Mouse (Mus musculus): ENCODE measurements around the gene Gm16442. TPM values are rescaled to one million over a fixed set of nuclear protein-coding genes. Genes with fewer than 3 reads are reported as not detected.
"Not testable (repeated sequence)": the region's sequence is repeated elsewhere in the genome, so short reads cannot be mapped to it uniquely, and the experiment has no call there.

Gm16442 gene
- not detected in 2 replicates for polyA plus RNA-seq (2012; rRNA removed)

DNA sequence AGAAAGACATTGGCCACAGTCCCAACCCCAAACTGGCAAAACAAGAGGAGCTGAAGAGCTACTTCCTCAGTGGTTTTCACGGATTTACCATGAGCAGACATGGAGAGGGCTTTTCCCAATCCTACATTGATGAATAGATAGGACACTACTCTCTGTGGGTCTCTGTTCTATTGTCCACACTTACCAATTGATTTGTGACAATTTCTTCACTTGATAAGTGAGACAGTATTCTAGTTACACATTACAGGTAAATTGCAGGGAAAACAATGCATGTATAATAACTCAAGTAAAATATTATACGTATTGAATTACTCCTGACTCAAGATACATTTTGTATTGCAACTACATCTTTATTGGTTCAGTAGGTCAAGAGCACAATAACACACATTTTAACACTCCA lies at the start of gene Gm16442:
Gene Gm16442, minus strand, starts transcription at position 101 of the 400 bp plus-strand sequence.
- not testable (repeated sequence) for H3K4me1 ChIP-seq (ENCODE audit: control insufficient read depth, insufficient read depth, insufficient read length); H3K27ac ChIP-seq (ENCODE audit: insufficient read depth, low read length); H3K4me3 ChIP-seq (ENCODE audit: extremely low read depth, insufficient read depth, insufficient read length); DNase-seq (ENCODE audit: low read depth in 1 of 2, low spot score in 2 of 2); H3K36me3 ChIP-seq (ENCODE audit: control insufficient read depth, insufficient read depth, low read length); H3K27me3 ChIP-seq (ENCODE audit: control insufficient read depth, insufficient read depth, low read length)
- WGBS = no CpG with 5 or more reads among the region's 2 CpGs

DNA sequence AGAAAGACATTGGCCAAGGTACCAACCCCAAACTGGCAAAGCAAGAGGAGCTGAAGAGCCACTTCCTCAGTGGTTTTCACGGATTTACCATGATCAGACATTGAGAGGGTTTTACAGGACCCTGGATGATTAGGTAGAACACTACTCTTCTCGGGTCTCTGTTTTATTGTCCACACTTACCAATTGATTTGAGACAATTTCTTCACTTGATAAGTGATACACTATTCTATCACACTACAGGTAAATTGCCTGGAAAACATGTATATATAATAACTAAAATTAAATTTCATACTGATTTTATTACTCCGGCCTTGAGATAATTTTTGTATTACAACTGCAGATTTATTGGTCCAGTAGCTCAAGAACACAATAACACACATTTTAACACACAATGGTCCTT lies 45.9 kb upstream of the Gm16442 start, which contains the start of gene Vmn1r94:
Gene Vmn1r94, minus strand, starts transcription at position 101 of the 400 bp plus-strand sequence.
- not testable (repeated sequence) for H3K4me1 ChIP-seq (ENCODE audit: control insufficient read depth, insufficient read depth, insufficient read length); H3K36me3 ChIP-seq (ENCODE audit: control insufficient read depth, insufficient read depth, low read length); H3K4me3 ChIP-seq (ENCODE audit: extremely low read depth, insufficient read depth, insufficient read length); H3K27ac ChIP-seq (ENCODE audit: insufficient read depth, low read length); DNase-seq (ENCODE audit: low read depth in 1 of 2, low spot score in 2 of 2); H3K27me3 ChIP-seq (ENCODE audit: control insufficient read depth, insufficient read depth, low read length)
- WGBS = no CpG with 5 or more reads among the region's 3 CpGs

DNA sequence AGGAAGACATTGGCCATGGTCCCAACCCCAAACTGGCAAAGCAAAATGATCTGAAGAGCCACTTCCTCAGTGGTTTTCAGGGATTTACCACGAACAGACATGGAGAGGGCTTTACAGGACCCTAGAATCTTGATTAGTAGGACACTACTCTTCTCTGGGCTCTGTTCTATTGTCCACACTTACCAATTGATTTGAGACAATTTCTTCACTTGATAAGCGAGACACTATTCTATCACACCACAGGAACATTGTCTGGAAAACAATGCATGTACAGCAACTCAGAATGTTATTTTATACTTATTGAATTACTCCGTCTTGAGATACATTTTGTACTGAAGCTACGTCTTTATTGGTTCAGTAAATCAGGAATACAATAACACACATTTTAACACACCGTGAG lies 16.6 kb upstream of the Gm16442 start, which contains the start of gene Vmn1r93:
Gene Vmn1r93, minus strand, starts transcription at position 101 of the 400 bp plus-strand sequence.
- not testable (repeated sequence) for H3K36me3 ChIP-seq (ENCODE audit: control insufficient read depth, insufficient read depth, low read length); H3K27ac ChIP-seq (ENCODE audit: insufficient read depth, low read length); H3K4me1 ChIP-seq (ENCODE audit: control insufficient read depth, insufficient read depth, insufficient read length); H3K4me3 ChIP-seq (ENCODE audit: extremely low read depth, insufficient read depth, insufficient read length); H3K27me3 ChIP-seq (ENCODE audit: control insufficient read depth, insufficient read depth, low read length); DNase-seq (ENCODE audit: low read depth in 1 of 2, low spot score in 2 of 2)
- WGBS = no CpG with 5 or more reads among the region's 5 CpGs

DNA sequence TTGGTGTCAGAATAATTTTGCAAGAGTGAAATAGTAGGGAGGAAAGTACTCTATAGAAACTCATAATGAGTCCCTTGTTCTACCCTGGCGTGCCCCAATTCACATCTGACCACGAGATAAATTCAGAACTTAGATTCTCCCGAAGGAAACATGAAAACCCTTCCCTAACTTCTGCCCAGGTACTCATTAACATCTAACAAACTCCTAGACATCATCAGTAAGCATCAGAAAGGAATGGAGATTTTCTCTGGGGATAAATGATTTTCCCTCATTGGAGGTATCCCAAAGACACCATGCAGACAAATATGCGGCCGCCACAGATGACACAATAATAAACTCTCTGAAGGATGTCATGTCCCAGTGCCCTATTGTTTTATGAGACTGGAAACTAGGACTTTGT lies 23.0 kb downstream of the Gm16442 start, which contains the start of gene Vmn1r91:
Gene Vmn1r91, plus strand, starts transcription at position 301 of the 400 bp plus-strand sequence.
- not testable (repeated sequence) for H3K36me3 ChIP-seq (ENCODE audit: control insufficient read depth, insufficient read depth, low read length); H3K4me3 ChIP-seq (ENCODE audit: extremely low read depth, insufficient read depth, insufficient read length); H3K4me1 ChIP-seq (ENCODE audit: control insufficient read depth, insufficient read depth, insufficient read length); DNase-seq (ENCODE audit: low read depth in 1 of 2, low spot score in 2 of 2); H3K27me3 ChIP-seq (ENCODE audit: control insufficient read depth, insufficient read depth, low read length); H3K27ac ChIP-seq (ENCODE audit: insufficient read depth, low read length)
- WGBS = 80% methylated on average over 5 of the region's 5 CpGs

DNA sequence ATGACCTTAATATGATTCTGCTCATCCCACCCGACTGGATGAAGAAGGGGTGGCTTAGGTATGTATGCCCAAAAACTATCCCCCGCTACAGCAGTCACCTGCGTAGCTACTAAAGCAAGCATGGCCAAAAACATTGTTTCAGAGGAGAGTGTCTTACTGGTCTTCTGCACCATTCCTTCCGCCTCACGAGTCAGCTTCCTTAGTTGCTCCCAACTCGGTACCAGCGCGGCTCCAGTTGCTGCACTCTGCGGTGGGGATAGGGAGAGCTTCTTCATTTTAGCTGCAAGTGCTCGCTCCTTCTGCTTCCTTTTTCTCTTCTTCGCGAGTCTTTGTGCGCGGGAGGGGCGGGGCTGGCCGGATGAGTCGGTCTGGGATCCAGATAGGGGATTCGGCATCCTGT lies 44.3 kb downstream of the Gm16442 start:
- not testable (repeated sequence) for H3K36me3 ChIP-seq (ENCODE audit: control insufficient read depth, insufficient read depth, low read length); H3K4me3 ChIP-seq (ENCODE audit: extremely low read depth, insufficient read depth, insufficient read length); H3K27me3 ChIP-seq (ENCODE audit: control insufficient read depth, insufficient read depth, low read length); H3K4me1 ChIP-seq (ENCODE audit: control insufficient read depth, insufficient read depth, insufficient read length); H3K27ac ChIP-seq (ENCODE audit: insufficient read depth, low read length); DNase-seq (ENCODE audit: low read depth in 1 of 2, low spot score in 2 of 2)
- WGBS = 69% methylated on average over 18 of the region's 18 CpGs

Other genes with a start within 250 kb of the Gm16442 start
- gene Ceacam19, start 234.6 kb downstream of the Gm16442 start, polyA plus RNA-seq (2012; rRNA removed) = 0.09 and 0.22 TPM in 2 replicates
- gene Pvr, start 201.4 kb downstream of the Gm16442 start, polyA plus RNA-seq (2012; rRNA removed) = 6.6 and 8.0 TPM in 2 replicates
- gene Igsf23, start 171.8 kb downstream of the Gm16442 start, polyA plus RNA-seq (2012; rRNA removed) = 1.2 and 3.9 TPM in 2 replicates
- gene Ceacam20, start 157.2 kb downstream of the Gm16442 start, polyA plus RNA-seq (2012; rRNA removed) = not detected in 2 replicates
- not detected in 2 replicates for gene Nlrp9b, start 131.1 kb downstream of the Gm16442 start, polyA plus RNA-seq (2012; rRNA removed)
- gene Vmn1r91, start 22.9 kb downstream of the Gm16442 start, polyA plus RNA-seq (2012; rRNA removed) = not detected in 2 replicates
- not detected in 2 replicates for gene Vmn1r93, start 16.5 kb upstream of the Gm16442 start, polyA plus RNA-seq (2012; rRNA removed)
- not detected in 2 replicates for gene Vmn1r94, start 45.8 kb upstream of the Gm16442 start, polyA plus RNA-seq (2012; rRNA removed)
- gene Vmn1r95, start 71.1 kb upstream of the Gm16442 start, polyA plus RNA-seq (2012; rRNA removed) = not detected in 2 replicates
- gene Gm6164, start 83.0 kb upstream of the Gm16442 start, polyA plus RNA-seq (2012; rRNA removed) = not detected in 2 replicates
- not detected in 2 replicates for gene Gm4498, start 111.2 kb upstream of the Gm16442 start, polyA plus RNA-seq (2012; rRNA removed)
- not detected in 2 replicates for gene Gm5890, start 140.3 kb upstream of the Gm16442 start, polyA plus RNA-seq (2012; rRNA removed)
- not detected in 2 replicates for gene Gm4133, start 211.5 kb upstream of the Gm16442 start, polyA plus RNA-seq (2012; rRNA removed)

All from spleen, adult 2 months (tissue).